ENCODE assay signal across 8 mouse cellular contexts in the genomic region with DNA sequence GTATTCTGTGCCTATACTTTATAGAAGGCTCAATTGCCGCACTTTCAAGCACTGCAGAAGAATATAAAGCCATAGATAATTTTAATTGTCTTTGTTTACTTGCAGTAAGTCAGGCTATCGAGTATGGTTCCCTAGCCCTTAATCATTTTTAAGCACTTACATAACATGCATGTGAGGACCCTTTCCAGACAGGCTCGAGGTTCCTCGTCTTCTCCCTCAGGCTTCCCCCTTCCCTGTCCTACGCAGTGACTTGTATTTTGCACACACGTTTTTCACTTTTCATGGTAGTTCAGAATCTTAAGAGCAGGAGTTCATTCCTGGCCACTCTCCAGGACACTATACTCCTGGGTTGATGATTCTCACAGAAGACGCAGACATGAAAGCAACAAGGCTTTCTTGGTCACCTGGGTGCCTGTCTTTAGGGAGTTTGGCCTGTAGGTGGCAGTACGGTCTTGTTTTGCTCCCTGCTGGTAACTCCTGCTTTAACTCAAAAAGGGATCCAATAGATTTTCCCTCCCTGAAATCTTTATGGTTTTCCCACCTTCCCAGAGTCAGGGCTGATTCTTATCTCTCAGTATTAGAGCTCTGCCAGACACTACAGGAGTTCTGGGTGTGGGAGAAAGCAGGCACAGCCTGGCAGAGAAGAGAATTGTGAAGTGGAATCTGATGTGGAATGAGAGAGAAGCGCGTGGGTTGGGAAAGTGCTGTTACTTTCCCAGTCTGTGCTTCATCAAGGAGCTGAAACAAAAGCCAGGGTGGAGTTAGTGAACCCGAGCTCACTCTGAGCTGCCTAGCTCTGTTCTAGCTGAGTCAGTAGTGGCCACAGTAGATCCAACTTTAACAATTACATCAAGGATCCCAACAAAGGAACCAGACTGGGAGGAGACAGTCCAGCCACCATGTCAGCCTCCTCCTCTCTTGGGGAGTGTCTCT.
DNase-seq lines count a peak whose midpoint lies in the region; ATAC-seq lines count a peak whose summit lies in the region.

No protein-coding gene starts in this region.

- intact Hi-C loops in heart, postnatal 25 days (cut with DNase I): no loop called here

- no peaks in the 10 kb centered on the region for H3K36me3 ChIP-seq in heart, embryonic 10.5 days
- no peaks in the 10 kb centered on the region for H3K36me3 ChIP-seq in kidney, embryonic 14.5 days (ENCODE audit: control insufficient read depth, insufficient read depth, low read length)
- no peaks in the 10 kb centered on the region for H3K36me3 ChIP-seq in limb, embryonic 12.5 days
- no peaks in the 10 kb centered on the region for H3K36me3 ChIP-seq in neural tube, embryonic 11.5 days (ENCODE audit: control insufficient read depth, insufficient read depth, low read length)

- H3K9ac ChIP-seq in kidney, embryonic 14.5 days (ENCODE audit: low read depth, low read length): no peak overlapping the region
- no peak overlapping the region for H3K9ac ChIP-seq in limb, embryonic 12.5 days (replicated peaks)
- no peak overlapping the region for H3K9ac ChIP-seq in neural tube, embryonic 11.5 days (ENCODE audit: low read length)

- peak overlapping the region; percentile 49 for H3K27ac ChIP-seq in heart, embryonic 10.5 days
- H3K27ac ChIP-seq in kidney, embryonic 14.5 days (ENCODE audit: low read depth, low read length): no peak overlapping the region
- H3K27ac ChIP-seq in limb, embryonic 12.5 days: no peak overlapping the region
- H3K27ac ChIP-seq in neural tube, embryonic 11.5 days (ENCODE audit: low read depth, low read length): no peak overlapping the region

- H3K4me3 ChIP-seq in heart, embryonic 10.5 days: peak overlapping the region; percentile 24; the same call in 1 of the 2 replicates
- H3K4me3 ChIP-seq in kidney, embryonic 14.5 days (ENCODE audit: low read length): no peak overlapping the region
- H3K4me3 ChIP-seq in limb, embryonic 12.5 days (replicated peaks): no peak overlapping the region
- no peak overlapping the region for H3K4me3 ChIP-seq in neural tube, embryonic 11.5 days (ENCODE audit: low read depth, low read length)

- peak; percentile 22 to 53 for DNase-seq in heart, adult 18-20 months
- DNase-seq in heart, postnatal 25 days (ENCODE audit: low spot score): no peak
- DNase-seq in embryo, embryonic 11 days: peak; percentile 74
- DNase-seq in heart, embryonic 10.5 days (ENCODE audit: low spot score): peak; percentile 76
- DNase-seq in neural tube, embryonic 11.5 days (ENCODE audit: low spot score): peak; percentile 77
- DNase-seq in urinary bladder, postnatal 36 days (ENCODE audit: low spot score in 2 of 2): peak; percentile 15 to 38

- peak; percentile 92 for ATAC-seq in kidney, embryonic 14.5 days (ENCODE audit: low FRiP score, low TSS enrichment)
- peak; percentile 68 for ATAC-seq in limb, embryonic 12.5 days (ENCODE audit: insufficient number of reproducible peaks, insufficient read depth, low FRiP score, low TSS enrichment, low read depth)
- ATAC-seq in neural tube, embryonic 11.5 days (ENCODE audit: insufficient read depth, low FRiP score, low TSS enrichment): peak; percentile 46

- peak overlapping the region; percentile 31 for H3K4me2 ChIP-seq in kidney, embryonic 14.5 days (replicated peaks; ENCODE audit: low read depth, low read length)
- no peak overlapping the region; the same call in 1 of the 2 replicates for H3K4me2 ChIP-seq in limb, embryonic 12.5 days
- no peak overlapping the region for H3K4me2 ChIP-seq in neural tube, embryonic 11.5 days (ENCODE audit: low read depth)

- 43% methylated on average over 11 of the region's 11 CpGs for WGBS in heart, embryonic 10.5 days
- WGBS in kidney, embryonic 14.5 days: 32% methylated on average over 11 of the region's 11 CpGs
- 39% methylated on average over 11 of the region's 11 CpGs for WGBS in limb, embryonic 12.5 days
- WGBS in neural tube, embryonic 11.5 days: 48% methylated on average over 11 of the region's 11 CpGs

- H3K4me1 ChIP-seq in heart, embryonic 10.5 days: no peaks in the 10 kb centered on the region
- H3K4me1 ChIP-seq in kidney, embryonic 14.5 days (ENCODE audit: control insufficient read depth, insufficient read depth, low read length): no peaks in the 10 kb centered on the region
- H3K4me1 ChIP-seq in limb, embryonic 12.5 days (replicated peaks): no peaks in the 10 kb centered on the region
- H3K4me1 ChIP-seq in neural tube, embryonic 11.5 days (ENCODE audit: control insufficient read depth, insufficient read depth, low read length): no peaks in the 10 kb centered on the region

- no peaks in the 10 kb centered on the region for H3K9me3 ChIP-seq in heart, embryonic 10.5 days
- no peaks in the 10 kb centered on the region for H3K9me3 ChIP-seq in kidney, embryonic 14.5 days (ENCODE audit: control insufficient read depth, low read length)
- H3K9me3 ChIP-seq in limb, embryonic 12.5 days: no peaks in the 10 kb centered on the region
- no peaks in the 10 kb centered on the region for H3K9me3 ChIP-seq in neural tube, embryonic 11.5 days (ENCODE audit: control insufficient read depth, low read length)

- H3K27me3 ChIP-seq in heart, embryonic 10.5 days (ENCODE audit: insufficient read depth, poor library complexity, severe bottlenecking): no peaks in the 10 kb centered on the region
- no peaks in the 10 kb centered on the region for H3K27me3 ChIP-seq in kidney, embryonic 14.5 days (ENCODE audit: control insufficient read depth, insufficient read depth, low read length)
- H3K27me3 ChIP-seq in limb, embryonic 12.5 days: no peaks in the 10 kb centered on the region
- no peaks in the 10 kb centered on the region for H3K27me3 ChIP-seq in neural tube, embryonic 11.5 days (ENCODE audit: control insufficient read depth, insufficient read depth, low read length)
